Mouse (Mus musculus) adrenal gland, adult (tissue): ENCODE results near the gene Pax4.
A peak's percentile ranks its signal among the peaks of the same experiment; 100 is the strongest.

ENCODE experiments used
- DNase-seq, 2 experiments: peaks; one replicate each; pipeline ENCODE4 v3.0.0; 2022 to 2023; ENCODE audit warnings: low spot score in 1 of 2; ENCODE audit not compliant: inconsistent age in 2 of 2

Pax4 gene

GRCm38 (mm10) chr6:28450481-28450880 lies 1.3 kb upstream of the Pax4 start:
- no peak for DNase-seq

DNA sequence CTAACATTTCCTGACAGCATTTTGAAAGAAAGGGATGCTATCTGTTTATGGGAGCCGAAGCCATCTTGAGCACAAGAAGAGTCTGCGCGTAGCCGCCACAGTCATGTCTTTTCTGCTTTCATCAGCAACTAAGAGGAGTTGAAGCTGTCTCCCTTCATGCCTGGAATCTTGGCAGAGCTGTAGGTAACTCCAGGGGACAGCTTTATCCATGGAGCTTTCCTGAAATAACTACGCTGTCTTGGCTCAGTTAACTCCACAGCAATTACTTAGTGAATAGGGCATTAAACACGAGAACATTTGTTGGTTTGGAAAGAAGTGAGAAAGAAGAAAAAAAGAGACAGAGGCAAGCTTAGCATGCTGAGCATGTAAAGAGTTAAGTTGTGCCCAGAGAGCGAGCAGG lies 1.2 kb downstream of the Pax4 start:
- no peak for DNase-seq

- no peak for DNase-seq
Measured at GRCm38 (mm10) chr6:28431538-28431855, 17.7 kb downstream of the Pax4 start.

- no peak for DNase-seq
Measured at GRCm38 (mm10) chr6:28430795-28431537, 18.2 kb downstream of the Pax4 start.

DNA sequence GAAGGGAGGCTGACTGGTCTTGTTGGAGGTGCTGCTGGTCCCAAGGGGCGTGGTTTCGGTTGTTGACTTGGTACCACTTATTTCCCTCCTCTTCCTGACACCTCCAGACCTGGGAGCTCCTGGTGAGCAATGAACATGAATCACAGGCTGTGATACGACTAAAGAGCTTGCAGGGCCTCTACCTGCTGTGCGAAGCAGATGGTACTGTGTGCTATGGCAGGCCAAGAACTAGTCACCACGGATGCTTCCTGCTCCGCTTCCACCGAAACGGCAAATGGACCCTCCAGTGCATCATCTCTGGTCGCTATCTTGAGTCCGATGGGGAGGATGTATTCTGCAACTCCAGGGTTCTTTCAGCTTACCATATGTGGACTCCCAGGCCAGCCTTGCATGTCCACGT lies 19.3 kb downstream of the Pax4 start:
- DNase-seq: no peak

- DNase-seq: no peak
Measured at GRCm38 (mm10) chr6:28428290-28428689, 20.9 kb downstream of the Pax4 start, which contains the start of gene Gcc1. Gcc1 (minus strand) TSS chr6:28428390.

DNA sequence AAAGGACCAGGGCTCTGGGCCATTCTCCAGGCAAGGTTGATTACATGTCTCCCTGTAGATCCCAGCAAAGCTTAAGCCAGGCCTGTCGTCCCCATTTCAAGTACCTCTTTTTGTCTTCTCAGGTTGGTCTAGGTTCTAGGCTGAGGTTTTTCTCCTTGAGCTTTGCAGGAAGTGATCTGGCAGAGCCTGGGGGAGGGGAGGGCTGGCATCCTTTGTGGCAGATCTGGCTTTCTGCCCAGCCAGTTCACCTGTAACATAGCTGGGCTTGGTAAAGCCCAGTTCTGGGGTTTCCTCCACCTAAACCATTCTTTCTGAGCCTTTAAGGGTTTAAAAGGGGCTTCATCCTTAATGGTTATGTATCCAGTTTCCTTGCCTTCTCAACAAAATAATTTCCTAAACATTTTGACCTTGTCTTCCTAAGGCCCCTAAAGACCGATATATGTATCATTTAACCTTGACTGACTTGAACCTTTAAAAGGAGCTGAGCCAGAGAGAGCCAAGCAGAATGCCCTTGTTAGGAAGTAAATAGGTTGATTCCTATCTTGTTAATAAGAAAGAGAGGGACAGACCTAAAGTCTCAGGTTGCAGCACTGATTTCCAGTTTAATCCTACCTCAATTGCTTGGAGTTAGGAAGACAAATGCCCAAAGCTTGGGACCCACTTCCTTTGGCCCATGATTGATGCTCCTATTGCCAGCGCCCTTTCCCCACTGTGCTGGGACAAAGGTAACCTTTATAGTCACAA lies 21.9 kb downstream of the Pax4 start, which contains the start of gene Fscn3:
Gene Fscn3 (plus strand): TSS at position 694 of the 744 bp plus-strand sequence.
- DNase-seq: peak in 1 of 2 experiments; percentile 44

- peak in 1 of 2 experiments; percentile 36 for DNase-seq
Measured at GRCm38 (mm10) chr6:28425019-28425418, 24.1 kb downstream of the Pax4 start.

GRCm38 (mm10) chr6:28423767-28424695 lies 25.1 kb downstream of the Pax4 start:
- peak; percentile 74 to 91 for DNase-seq

- DNase-seq: peak; percentile 95 to 99
Measured at GRCm38 (mm10) chr6:28423313-28423712, 25.8 kb downstream of the Pax4 start, which contains the start of gene Arf5. Arf5 (plus strand) TSS chr6:28423560.

- peak; percentile 32 to 53 for DNase-seq
Measured at GRCm38 (mm10) chr6:28422651-28423290, 26.4 kb downstream of the Pax4 start.

DNA sequence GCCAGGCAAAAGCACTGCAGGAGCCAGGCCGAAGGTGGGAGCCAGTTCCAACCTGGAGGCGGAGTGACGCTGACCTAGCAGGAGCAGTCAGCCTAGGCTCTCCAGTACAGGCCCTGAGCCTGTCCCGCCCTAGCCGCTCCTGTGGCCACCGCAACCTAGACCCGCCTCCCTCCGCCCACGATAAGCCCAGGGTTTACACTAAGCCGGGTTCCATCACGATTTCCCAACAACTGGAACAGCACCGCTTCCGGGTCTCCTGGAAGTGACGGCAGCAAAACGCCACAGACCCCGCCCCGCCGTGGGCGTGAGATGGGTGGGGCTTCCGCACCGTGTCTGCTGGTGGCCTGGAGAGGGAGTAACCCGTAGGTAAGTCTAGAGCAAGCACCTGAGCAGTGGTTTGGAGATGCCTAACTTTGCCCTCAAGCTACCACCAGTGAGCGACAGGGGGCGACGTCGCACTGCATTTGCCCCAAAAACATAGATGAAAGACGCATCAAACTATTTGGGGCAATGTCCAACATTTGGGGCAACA lies 27.6 kb downstream of the Pax4 start:
- peak; percentile 97 to 99 for DNase-seq

DNA sequence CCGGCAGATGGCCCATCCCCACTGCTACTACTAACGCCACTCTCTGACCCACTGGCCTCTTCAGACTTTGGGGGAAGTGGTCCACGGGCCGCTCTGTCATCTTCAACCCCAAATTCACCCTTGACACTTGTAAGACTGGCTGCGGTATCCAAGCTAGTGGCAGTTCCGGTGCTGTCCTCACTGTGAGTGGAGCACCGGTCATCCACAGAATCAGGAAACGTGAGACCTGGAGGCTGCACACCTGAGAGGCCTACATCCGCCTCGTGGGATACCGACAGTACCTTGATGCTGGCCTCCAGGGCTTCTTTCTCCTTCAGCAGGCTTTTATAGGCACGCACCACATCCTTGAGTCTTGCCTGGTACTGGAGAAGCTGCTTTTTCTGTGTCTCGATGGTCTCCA lies 28.3 kb downstream of the Pax4 start:
- peak in 1 of 2 experiments; percentile 27 for DNase-seq

GRCm38 (mm10) chr6:28420361-28420760 lies 28.8 kb downstream of the Pax4 start:
- DNase-seq: peak in 1 of 2 experiments; percentile 35

GRCm38 (mm10) chr6:28419673-28420072 lies 29.5 kb downstream of the Pax4 start:
- DNase-seq: peak in 1 of 2 experiments; percentile 65

DNA sequence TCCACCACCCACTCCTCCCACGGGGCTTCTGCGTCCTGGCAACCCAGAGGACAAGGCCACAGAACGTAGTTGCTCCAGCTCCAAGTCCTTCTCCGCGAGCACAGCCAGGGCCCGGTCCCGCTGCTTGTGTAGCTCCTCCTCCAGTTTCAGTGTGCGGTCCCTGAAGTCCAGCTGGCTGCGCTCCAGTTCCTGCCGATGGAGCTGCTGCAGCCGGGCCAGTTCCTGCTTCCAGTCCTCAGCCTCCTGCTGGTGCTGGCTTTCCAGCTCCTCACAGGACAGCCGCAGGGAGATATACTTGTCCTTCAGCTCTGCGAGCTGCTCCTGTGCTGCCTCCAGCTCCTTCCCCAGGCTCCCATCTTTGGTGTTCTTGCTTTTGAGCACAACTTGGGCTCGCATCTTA lies 30.7 kb downstream of the Pax4 start:
- DNase-seq: peak; percentile 75 to 90

DNA sequence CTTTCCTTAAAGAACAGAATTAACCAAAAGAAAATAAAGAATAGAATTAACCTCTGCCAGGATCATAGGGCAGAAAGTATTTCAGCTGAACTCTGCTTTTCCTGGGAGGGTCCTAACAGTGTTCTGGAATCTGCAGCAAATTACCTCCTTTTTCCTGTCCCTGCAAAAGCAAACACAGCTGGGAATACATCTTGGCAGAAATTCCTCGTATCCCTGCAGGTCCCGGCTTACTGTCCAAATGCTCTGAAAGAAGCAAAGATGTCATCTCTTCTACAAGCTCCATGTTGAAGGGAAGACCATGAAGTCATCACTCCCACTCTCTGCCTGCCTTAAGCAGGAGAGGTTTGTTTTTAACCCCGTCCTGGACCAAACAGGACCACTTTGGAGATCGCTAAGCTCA lies 32.2 kb downstream of the Pax4 start:
- DNase-seq: no peak

- DNase-seq: peak in 1 of 2 experiments; percentile 17
Measured at GRCm38 (mm10) chr6:28411236-28411635, 37.9 kb downstream of the Pax4 start.

DNA sequence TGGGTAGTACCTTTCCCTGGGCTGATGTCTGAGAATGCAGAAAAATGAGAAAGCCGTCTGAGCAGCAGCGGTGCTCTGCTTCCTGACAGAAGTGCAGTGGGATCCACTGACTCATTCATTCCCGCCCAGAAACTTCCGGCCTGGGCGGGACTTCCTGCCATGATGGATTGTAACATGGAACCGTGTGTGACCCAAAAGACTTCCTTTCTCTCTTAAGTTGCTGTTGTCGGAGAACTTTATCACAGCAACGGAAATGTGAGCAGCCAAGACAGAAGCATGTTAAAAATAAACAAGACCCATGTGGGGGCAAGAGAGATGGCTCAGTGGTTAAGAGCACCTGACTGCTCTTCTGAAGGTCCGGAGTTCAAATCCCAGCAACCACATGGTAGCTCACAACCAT lies 39.1 kb downstream of the Pax4 start:
- DNase-seq: peak; percentile 31 to 65

DNA sequence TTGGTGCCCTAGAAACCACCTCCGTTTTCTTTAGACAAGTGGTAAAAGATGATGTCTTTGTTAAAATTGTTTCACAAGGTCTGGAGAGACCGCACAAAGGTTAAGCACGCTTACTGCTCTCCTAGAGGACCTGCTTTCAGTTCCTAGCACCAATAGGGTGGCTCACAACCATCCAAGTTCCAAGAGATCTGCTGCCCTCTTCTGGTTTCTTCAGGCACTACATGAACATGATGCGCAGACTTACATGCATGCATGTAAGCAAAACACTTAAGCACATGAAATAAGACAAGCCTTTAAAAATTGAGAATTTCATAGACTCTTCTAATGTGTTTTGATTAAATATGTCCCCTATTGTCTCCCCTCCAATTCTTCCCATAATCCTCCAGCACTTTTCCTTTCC lies 49.4 kb downstream of the Pax4 start:
- no peak for DNase-seq
